Mouse (Mus musculus): ENCODE measurements around the gene Epha2.

Epha2 gene

DNA sequence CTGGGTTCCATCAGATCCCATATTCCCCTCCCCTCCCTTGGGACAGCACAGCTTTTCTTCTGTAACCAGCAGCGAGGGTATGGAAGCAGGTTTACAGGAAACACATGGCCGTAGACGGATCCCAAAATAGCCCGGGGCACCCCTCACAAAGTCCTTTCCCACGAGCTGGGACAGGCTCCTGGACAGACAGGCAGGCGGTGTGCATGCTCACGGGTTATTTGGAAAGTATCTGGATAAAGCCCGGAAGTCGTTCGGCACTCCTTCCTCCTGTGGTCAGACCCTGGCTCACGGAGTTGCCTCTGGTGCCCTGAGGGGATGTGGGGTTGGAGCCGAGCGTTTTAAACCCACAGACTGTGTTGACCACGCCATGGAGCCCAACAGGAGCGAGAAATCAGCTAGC is 24.6 kb downstream of the Epha2 start:
- DNase-seq (ENCODE audit: extremely low spot score, low read depth, low spot score), result no peak

DNA sequence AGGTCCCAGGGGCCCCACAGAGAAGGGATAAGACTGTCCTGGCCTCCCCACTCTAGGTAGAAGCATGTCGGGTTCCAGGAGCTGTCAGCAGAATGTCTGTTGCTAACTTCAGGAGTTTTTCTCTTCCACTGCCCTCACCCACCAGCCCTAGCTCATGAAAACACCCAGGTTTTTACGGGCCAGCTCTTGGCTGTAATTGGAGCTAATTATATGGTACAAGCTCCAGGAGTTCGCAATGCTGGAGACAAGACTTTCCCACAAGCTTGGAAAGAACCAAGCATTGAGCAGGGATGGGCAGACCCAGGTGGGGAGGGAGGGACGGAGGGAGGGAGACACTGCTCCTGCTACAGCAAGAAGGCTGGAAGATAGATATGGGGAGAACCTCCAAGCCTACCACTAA is 26.0 kb downstream of the Epha2 start:
- no peak for DNase-seq (ENCODE audit: extremely low spot score, low read depth, low spot score)

DNA sequence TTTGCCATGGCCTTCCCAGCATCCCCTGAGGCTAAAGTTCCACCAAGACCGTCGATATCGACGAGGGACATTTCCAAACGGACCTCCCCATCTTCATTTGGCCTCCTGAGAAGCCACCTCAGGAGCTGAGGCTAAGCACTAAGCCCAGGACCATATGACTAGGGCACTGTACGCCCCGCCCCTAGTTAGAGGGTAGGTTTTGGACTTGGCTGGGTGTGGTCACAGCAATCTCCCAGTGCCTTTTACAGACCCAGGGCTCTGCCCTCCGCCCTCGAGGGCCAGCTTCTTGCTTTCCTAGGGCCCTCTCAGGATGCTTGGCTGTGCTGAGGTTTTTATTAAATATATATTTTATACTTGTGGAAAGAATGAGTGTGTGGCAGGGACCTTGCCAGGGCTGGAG is 27.7 kb downstream of the Epha2 start:
- DNase-seq (ENCODE audit: extremely low spot score, low read depth, low spot score), result no peak

DNA sequence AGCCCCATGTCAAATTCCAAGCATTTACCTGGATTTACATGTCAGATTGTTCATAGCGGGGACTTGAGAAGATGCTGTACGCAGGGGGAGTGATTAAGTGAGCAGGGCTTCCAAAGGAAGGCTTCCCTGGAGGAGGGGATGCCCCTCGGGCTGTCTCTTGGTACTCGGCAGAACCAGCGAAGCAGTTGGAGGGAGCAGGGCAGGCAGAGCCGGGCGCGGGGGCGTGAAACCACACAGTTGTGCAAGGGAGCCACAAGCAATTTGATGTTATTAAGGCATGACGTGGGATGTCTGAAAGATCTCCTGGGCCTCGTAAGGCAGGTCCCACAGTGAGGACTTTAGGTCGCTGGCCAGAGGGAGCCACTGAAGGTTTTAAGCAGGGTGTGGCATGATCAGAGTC is 28.9 kb downstream of the Epha2 start:
- DNase-seq (ENCODE audit: extremely low spot score, low read depth, low spot score), result no peak

DNA sequence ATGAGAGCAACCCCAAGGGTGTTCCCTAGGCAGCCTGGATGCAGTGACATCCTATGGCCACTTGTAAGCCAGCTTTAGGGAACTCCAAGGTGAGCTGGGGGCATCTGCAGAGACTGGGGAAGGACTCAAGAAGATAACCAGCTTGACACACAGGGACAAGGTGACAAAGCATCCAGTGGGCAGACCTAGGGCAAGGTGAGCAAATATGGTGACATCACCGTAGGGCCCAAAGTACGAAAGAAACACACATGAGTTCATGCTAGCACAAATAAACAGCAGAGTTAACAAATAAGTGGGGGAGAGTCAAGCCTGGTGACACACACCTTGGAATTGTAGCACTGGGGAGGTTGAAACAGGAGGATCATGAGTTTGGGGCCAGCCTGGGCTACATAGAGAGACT is 30.4 kb downstream of the Epha2 start:
- no peak for DNase-seq (ENCODE audit: extremely low spot score, low read depth, low spot score)

DNA sequence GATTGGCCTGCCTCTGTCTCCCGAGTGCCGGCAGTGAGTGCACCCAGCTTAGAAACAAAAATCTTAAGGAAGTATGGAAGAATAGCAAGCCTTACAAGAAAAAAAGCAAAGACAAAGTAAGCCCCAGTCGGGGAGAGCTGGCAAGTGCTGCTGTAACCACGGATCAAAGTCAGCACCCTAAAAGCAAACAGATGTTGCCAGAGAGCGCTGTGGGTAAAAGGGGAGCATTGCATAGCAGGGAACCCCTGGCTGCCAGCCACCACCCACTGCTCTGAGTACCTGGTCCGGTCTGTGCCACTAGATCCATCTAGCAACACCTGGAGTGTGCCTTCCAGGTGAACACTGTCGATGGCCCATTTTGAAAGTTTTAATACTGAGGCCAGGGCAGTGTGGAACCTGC is 31.2 kb downstream of the Epha2 start:
- DNase-seq (ENCODE audit: extremely low spot score, low read depth, low spot score), result no peak

DNA sequence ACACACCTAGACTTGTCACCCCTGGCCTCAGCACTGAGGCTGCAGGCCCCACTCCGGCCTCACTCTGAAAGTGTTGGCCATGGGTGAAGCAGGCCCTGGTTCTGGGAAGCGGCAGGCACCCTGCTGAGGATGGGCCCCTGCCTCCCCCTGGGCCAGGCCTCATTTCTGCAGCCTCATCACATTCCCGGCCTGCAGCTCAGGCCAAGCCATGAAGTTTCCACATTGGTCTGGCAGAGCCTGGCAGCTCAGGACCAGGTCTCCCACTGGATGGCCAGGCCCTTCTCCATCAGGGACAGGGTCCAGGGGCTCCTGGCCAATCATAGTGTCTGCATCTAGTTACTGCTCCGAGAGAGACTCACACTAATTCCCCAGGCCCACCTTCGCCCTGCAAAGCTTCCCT is 33.7 kb downstream of the Epha2 start:
- no peak for DNase-seq (ENCODE audit: extremely low spot score, low read depth, low spot score)

DNA sequence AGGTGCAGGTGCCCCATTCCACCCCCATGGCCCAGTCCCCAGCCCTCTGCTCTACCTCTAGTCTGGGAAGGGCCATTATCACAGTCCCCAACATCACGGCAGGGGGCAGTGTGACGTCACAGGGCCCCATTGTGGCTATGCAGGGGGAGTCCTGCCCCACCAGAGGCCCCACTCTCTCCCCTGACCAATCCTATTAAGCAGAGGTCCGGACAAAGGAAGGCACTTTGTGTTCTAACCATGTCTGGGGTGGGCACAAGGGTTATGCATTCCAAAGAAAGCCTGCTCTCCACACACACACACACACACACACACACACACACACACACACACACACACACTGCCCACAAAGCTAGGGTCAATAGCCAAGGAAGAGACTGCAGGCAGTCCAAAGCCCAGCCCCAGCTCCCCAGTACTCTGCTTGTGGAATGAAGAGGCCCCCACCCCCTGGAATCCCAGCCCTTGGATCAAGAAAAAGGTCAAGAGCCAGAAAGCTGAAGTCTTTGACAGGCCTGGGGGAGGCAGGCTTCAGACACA is 34.3 kb downstream of the Epha2 start:
- no peak for DNase-seq (ENCODE audit: extremely low spot score, low read depth, low spot score)

DNA sequence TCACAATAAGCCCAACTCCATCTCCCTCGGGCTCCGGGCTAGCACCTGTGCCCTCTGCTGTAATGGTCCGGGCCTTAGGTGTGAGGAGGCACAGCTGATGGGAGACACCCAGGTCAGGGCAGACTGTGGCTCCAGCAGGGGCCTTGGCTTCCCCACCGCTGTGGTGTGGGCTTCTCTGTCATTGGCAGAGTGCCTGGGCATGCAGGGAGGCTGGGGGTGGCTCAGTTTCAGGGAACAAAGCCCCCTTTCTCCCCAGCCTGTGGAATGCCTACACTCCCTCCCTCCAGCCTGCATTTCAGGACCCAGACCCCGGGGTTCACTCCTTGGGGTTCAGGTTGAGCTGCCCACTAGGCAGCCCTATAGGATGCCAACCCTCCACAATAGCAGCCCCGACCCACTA is 35.2 kb downstream of the Epha2 start:
- DNase-seq (ENCODE audit: extremely low spot score, low read depth, low spot score), result no peak

DNA sequence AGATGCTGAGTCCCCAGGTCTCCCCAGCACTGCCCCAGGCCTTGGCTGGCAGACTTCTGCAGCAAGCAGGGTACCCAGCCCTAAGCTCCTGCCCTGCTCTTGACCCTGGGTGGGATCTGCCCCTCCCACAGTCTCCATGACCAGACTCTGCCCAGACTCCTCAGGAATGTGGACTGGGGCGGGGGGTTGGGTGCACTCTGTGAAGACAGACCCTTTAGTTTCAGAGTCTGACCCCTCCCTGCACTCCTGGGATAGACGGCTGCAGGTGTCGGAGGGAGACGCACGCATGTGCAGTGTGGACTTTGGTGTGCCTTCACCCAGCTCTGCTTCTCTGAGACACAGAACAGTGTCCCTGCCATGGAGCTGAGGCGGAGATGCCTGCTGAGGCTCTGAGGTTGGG is 36.9 kb downstream of the Epha2 start:
- no peak for DNase-seq (ENCODE audit: extremely low spot score, low read depth, low spot score)

DNA sequence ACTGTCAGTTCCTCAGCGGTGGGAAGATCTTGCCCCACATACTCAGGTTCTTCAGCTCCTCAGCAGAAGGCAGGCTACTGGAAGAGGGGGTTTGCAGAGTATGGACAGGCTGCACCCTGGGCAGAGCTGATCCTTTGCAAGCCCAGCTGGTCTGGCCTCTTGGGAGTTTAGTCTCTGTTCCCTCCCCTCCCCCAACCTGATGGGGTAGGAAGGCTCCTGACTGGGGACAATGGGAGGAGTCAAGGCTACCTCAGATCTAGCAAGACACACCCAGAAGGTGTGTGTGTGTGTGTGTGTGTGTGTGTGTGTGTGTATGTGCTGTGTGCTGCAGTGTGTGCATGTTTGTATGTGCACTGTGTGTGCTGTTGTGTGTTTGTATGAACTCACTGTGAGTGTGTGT is 37.8 kb downstream of the Epha2 start:
- no peak for DNase-seq (ENCODE audit: extremely low spot score, low read depth, low spot score)

DNA sequence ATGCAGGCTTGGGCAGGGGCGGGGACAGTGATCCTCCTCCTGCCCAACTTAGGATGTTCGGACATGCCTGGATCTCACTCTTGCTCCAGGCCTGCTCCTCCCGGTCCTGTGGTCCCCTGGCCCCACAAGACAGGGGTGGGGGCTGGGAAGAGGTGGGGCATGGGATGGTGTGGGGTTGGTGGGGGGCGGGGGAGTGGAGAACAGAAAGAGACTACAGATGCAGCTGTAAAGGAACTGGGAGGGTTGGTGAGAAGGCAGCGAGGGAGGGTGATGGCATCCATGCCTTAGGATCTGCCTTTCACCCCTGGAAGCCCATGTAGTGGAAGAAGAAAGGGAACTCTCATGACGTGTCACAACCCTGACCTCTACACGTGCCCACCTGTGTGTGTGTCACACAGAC is 40.4 kb downstream of the Epha2 start:
- DNase-seq (ENCODE audit: extremely low spot score, low read depth, low spot score), result no peak

DNA sequence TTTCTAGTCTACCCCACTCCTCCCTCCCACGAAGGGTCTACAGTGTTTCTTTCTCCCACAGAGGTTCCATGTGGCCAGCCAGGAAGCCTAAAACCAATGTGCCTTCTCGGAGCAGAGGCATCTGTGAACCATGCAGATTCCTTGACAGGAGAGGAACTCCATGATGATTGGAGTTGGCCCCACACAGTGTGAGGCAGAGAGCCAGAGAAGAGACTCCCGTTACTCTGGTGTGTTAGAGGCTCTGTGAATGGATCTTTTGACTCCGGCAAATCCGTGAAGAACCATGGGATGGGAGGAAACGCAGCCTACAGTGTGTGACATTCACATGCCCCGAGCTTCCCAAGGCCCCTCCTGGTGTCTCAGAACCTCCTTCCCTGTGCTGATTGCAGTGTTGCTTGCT is 42.5 kb downstream of the Epha2 start:
- no peak for DNase-seq (ENCODE audit: extremely low spot score, low read depth, low spot score)

DNA sequence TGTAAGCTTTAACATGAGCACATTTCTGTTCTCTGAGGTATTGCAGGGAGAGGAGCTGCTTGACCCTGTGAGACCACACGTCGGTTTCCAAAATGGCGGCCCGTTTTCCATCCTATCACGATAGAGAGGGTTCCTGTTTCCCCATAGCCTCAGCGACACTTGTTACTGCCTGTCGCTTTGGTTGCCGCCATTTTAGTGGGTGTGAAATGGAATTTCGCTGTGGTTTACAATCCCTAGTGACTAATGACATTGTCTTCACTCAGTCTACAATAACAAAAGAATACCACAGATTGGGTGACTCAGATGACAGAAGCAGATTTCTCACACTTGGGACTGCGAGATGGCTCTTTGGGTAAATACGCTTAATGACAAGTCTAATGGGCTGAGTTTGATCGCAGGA is 44.2 kb downstream of the Epha2 start:
- no peak for DNase-seq (ENCODE audit: extremely low spot score, low read depth, low spot score)

DNA sequence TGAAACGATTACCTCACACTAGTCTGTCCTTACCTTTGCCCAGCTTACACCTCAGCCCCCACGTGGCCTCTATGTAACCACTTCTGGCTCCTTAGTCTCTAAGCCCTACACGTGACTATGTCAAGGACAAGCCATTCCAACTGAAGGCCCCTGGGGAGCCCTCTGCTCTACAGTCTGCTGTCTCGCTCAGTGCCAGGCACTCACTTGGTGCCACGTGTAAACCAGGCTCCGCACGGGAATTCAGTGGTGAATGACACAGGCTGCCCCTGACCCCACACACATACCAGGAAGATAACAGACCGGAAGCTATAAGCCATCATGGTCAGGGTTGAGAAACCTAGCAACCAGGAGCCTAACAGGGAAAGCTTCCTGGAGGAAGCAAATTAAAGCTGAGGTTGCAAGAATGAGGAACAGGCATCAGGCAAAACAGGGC is 46.3 kb downstream of the Epha2 start:
- no peak for DNase-seq (ENCODE audit: extremely low spot score, low read depth, low spot score)

DNA sequence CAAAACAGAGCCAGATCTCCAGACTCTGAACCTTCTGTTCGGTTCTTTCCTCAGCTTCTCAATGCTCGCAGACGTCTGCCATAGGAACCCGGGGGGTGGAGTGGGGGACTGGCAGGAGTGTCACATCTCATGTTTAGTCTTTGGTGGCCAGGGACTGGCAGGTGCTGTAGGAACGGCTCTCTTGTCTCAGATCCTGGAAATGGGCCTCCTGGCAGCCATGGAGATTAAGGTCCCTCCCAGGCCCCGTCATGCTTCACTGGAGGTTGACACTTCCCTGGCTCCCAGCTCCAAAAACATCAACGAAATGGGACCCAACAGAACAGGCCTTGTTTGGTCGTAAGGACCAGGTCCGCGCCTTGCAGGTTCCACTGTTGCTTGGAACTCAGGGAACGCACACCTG is 47.6 kb downstream of the Epha2 start:
- DNase-seq (ENCODE audit: extremely low spot score, low read depth, low spot score), result no peak

DNA sequence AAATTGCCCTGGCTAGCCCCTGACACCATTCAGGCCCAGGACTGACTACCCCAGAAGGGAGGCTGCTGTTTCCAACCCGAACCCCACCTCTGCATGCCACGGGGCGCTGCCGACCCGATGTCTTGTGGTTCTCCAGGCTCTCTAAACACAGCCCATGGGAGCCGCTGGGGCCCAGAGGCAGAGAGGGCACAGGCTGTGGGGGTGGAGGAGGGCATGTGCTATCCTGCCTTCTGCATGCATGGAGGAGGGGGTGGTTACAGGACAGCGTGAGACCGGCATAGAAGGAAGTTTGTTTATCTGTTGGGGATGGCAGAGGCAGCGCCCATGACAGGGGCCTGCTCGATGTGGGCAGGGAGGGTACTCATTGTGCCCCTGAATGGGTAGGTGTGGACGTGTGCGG is 49.0 kb downstream of the Epha2 start:
- no peak for DNase-seq (ENCODE audit: extremely low spot score, low read depth, low spot score)

DNA sequence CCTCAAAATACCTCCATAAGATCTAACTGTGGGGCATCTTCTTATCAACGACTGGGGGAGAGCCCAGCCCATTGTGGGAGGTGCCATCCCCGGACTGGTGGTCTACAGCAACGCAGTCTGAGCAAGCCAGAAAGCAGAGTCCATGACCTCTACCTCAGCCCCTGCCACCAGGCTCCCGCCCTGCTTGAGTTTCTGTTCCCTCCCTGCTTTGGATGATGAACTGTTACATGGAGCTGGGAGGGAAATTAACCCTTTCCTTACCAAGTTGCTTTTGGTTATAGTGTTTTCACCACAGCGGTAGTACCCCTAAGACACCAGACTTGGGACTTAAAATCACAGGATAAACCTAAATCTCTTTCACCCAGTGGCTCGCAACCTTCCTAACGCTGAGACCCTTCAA is 50.9 kb downstream of the Epha2 start:
- DNase-seq (ENCODE audit: extremely low spot score, low read depth, low spot score), result no peak

DNA sequence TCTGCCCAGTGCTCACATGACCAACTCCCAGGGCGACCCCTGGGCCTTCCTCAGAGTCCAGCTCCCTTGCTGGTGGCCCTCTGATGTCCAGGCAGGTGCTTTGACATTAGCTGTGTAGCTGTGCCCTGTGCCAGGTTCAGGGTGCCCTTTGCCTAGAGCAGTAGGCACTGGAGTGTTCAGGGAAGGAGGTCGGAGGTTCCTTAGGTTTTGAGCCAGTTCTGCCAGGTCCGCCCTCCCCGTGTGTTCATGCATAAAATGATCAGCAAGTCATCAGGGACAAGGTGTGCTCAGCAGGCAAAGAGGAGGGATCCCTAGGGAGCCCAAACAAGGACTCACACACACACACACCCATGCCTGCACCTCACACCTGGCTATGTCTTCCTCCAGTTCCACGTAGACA is 51.9 kb downstream of the Epha2 start:
- DNase-seq (ENCODE audit: extremely low spot score, low read depth, low spot score), result no peak

DNA sequence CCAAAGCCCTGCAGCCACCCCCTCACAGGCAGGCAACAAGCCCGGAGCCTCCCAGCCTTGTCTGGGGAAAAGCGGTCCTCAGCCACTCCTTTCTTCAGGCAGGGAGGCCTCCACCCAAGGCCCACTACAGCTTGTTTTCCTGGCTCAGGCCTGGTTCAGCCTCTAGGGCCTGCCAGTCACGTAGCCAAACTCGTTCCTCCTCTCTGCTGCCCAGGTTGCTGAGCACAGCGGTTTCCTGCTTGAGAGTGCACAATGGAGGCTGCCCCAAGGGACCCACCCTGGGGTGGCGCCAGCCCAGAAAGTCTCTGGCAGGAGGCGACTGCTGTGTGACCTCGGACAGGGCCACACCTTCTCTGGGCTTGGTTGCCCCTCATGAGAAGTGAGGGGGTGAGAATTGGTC is 52.8 kb downstream of the Epha2 start:
- DNase-seq (ENCODE audit: extremely low spot score, low read depth, low spot score), result no peak

DNA sequence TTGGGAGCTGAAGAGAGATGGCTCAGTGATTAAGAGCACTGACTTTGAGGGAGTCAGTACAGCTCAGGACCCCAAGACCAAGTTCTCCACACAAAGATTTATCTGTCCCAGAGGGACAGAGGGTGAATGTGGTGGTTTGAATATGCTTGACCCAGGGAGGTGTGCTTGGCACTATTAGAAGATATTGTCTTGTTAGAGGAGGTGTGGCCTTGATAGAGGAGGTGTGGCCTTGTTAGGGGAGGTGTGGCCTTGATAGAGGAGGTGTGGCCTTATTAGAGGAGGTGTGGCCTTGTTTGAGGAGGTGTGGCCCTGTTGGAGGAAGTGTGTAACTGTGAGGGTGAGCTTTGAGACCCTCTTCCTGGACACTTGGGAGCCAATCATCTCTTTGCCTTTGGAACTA is 56.8 kb downstream of the Epha2 start:
- no peak for DNase-seq (ENCODE audit: extremely low spot score, low read depth, low spot score)

DNA sequence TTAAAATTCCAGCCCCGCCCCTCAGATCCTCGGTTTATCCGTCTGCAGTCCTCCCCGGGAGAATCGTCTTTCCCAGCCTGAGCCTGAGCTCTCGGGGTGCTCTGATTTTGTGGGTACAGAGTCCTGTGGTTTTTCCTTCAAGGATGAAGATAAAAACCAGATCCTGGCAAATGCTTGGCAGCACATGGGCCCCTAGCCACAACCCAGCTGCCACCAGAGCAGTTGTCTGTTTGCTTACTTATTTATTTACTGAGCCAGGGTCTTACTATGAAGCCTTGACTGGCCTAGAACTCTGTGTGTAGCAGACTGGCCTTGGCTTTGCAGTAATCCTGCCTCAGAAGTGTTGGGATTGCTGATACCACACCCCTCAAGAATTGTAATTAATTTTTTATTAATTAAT is 58.2 kb downstream of the Epha2 start:
- no peak for DNase-seq (ENCODE audit: extremely low spot score, low read depth, low spot score)

DNA sequence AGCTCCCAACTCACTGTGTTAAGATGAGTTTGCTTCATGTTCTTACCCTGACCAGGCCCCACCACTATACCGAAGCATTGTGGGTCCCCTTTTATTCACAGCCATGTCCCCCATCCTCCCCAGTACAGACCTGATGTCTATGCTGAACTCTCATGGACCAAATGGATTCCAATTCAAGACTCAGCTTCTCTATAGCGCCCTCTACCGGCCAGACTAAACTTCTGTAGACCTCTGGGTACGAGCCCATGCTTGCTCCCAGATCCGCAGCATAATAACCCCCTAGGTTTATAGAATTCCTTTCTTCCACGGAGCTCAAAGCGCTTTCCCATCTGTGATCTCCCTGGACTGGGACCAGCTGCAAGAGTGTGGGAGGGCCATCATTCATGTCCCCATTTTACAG is 59.8 kb downstream of the Epha2 start:
- no peak for DNase-seq (ENCODE audit: extremely low spot score, low read depth, low spot score)

Data from hindlimb bud, embryonic 11.5 days (tissue).